Mouse (Mus musculus) stomach, postnatal 0 days (tissue): ENCODE results near the gene Taar7b.

ENCODE experiments used
- CTCF ChIP-seq: IDR thresholded peaks from 2 replicates; pipeline ENCODE4 v1.5.1; 2016; ENCODE audit warnings: antibody characterized with exemption, low read depth, mild to moderate bottlenecking, moderate library complexity
- EP300 ChIP-seq: optimal IDR thresholded peaks from 2 replicates; pipeline ENCODE3; 2016; ENCODE audit warnings: antibody characterized with exemption

DNA sequence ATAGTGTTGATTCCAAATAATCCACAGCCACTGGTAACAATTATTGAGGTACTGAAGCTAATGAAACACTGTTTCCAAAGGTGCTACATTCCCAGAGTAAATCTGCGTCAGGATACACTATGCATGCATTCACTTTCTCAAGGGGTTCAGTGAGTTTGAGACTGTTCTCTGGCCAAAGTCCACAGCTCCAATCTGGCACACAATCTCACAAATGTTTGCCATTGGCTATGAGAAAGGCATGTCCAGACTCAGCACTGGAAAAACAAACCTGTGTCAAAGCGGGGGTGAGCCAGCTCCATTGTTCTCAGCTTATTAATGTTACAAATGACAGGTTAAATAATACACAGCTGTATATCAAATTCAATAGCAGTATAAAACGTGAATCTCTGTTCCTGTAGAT lies 40.7 kb upstream of the Taar7b start:
- TF ChIP-seq CTCF (no peak), EP300 (no peak)
